Mouse (Mus musculus): ENCODE data around the gene Pigt. TPM values are rescaled to one million over a fixed set of nuclear protein-coding genes. Genes with fewer than 3 reads are reported as not detected.

Gene Pigt
- polyA plus RNA-seq, 1 experiment from 2014 or later, result 62.7 TPM

GRCm38 (mm10) chr2:164456864-164457300 lies 40.4 kb upstream of the Pigt start, which contains the start of gene Sys1:
Gene Sys1 (plus strand): TSS chr2:164456964.
- ATAC-seq, result no peak
- peak within 1 kb of the TSS; percentile 29; the same call in 1 of the 2 replicates for H3K9ac ChIP-seq
- WGBS, result 1% methylated on average over 7 of the region's 7 CpGs
- H3K4me3 ChIP-seq (replicated peaks), result peak within 1 kb of the TSS; percentile 7
- H3K9me3 ChIP-seq, result no peaks in the 10 kb centered on the region
- peaks cover 31% of the 10 kb centered on the region for H3K4me1 ChIP-seq (replicated peaks)
- H3K4me2 ChIP-seq (replicated peaks), result peak within 1 kb of the TSS; percentile 48
- H3K27ac ChIP-seq, result peak within 1 kb of the TSS; percentile 77
- no peaks in the 10 kb centered on the region for H3K27me3 ChIP-seq (replicated peaks)
- H3K36me3 ChIP-seq, result no peaks in the 10 kb centered on the region

- no peak overlapping the region for H3K9ac ChIP-seq
- H3K4me2 ChIP-seq (replicated peaks), result peak overlapping the region; percentile 39
- H3K27ac ChIP-seq, result peak overlapping the region; percentile 77
- no peaks in the 10 kb centered on the region for H3K27me3 ChIP-seq (replicated peaks)
- WGBS, result 41% methylated on average over 7 of the region's 7 CpGs
- no peaks in the 10 kb centered on the region for H3K36me3 ChIP-seq
- H3K4me1 ChIP-seq (replicated peaks), result peaks cover 27% of the 10 kb centered on the region
- no peaks in the 10 kb centered on the region for H3K9me3 ChIP-seq
- peak; percentile 69 for ATAC-seq
- H3K4me3 ChIP-seq (replicated peaks), result no peak overlapping the region
Observed at GRCm38 (mm10) chr2:164457942-164458341, 39.4 kb upstream of the Pigt start.

DNA sequence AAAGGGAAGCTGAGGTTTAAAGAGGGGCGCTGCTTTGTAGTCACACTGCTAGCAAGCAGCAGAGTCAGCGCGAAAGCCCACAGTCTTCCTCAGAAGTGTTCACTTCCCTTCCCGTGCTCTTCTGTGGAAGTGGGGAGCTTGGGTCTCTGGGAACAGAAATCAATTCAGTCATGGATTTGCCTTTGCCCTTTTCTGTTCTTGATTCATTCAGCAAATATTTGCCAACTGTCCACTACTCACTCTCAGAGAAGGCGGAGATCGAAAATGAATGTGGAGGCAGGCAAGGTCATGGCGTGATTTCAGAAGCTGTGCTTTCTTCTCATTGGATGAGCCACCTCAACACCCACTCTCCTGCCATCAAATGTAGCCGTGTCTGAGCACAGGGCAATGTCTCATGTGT lies 38.8 kb upstream of the Pigt start:
- H3K36me3 ChIP-seq, result peaks cover 4% of the 10 kb centered on the region; the same call in 1 of the 2 replicates
- H3K9me3 ChIP-seq, result no peaks in the 10 kb centered on the region
- H3K9ac ChIP-seq, result no peak overlapping the region
- H3K27me3 ChIP-seq (replicated peaks), result no peaks in the 10 kb centered on the region
- 0 out of 2 replicates have a peak overlapping the region, but pooled peaks have one; percentile 2 for H3K4me2 ChIP-seq (replicated peaks)
- peaks cover 27% of the 10 kb centered on the region for H3K4me1 ChIP-seq (replicated peaks)
- ATAC-seq, result no peak; the same call in 1 of the 2 replicates
- no peak overlapping the region for H3K4me3 ChIP-seq (replicated peaks)
- peak overlapping the region; percentile 42 for H3K27ac ChIP-seq
- WGBS, result 67% methylated on average over 8 of the region's 8 CpGs

- H3K4me2 ChIP-seq (replicated peaks), result peak within 1 kb of the TSS; percentile 65
- WGBS, result under 1% methylated on average over 79 of the region's 79 CpGs
- no peaks in the 10 kb centered on the region for H3K27me3 ChIP-seq (replicated peaks)
- peak within 1 kb of the TSS; percentile 63 for H3K9ac ChIP-seq
- H3K4me1 ChIP-seq (replicated peaks), result peaks cover 13% of the 10 kb centered on the region
- no peaks in the 10 kb centered on the region for H3K9me3 ChIP-seq
- peak; percentile 95 for ATAC-seq
- peak within 1 kb of the TSS; percentile 59 for H3K27ac ChIP-seq
- H3K36me3 ChIP-seq, result peaks cover 9% of the 10 kb centered on the region
- H3K4me3 ChIP-seq (replicated peaks), result peak within 1 kb of the TSS; percentile 88
Observed at GRCm38 (mm10) chr2:164460745-164461551, 36.4 kb upstream of the Pigt start, which contains the start of gene Gm20458. Gene Gm20458 (plus strand): TSS chr2:164460967.

DNA sequence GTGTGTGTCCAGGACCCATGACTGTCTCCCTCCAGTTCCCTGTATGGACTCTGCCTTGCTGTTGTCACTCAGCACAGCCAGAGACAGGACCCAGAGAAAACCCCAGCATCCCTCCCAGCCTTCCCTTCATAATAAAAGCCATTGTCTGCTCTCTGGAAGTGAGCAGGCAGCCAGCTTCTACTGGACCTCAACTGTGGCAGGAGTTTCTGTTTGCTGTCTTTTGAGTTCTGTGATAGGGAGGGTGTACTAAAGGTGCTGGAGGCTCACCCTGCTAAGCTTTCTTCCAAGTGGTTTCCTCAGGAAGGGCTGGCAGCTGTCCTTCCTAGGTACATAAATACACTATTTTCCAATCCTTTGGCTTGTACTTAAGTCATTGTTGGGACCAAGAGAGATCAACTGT lies 32.2 kb upstream of the Pigt start:
- no peak overlapping the region for H3K4me2 ChIP-seq (replicated peaks)
- H3K4me1 ChIP-seq (replicated peaks), result peaks cover 5% of the 10 kb centered on the region; the same call in 1 of the 2 replicates
- no peak overlapping the region for H3K9ac ChIP-seq
- H3K36me3 ChIP-seq, result peaks cover 9% of the 10 kb centered on the region
- no peak for ATAC-seq
- H3K27me3 ChIP-seq (replicated peaks), result no peaks in the 10 kb centered on the region
- H3K4me3 ChIP-seq (replicated peaks), result no peak overlapping the region
- H3K9me3 ChIP-seq, result no peaks in the 10 kb centered on the region
- no peak overlapping the region for H3K27ac ChIP-seq

- Histone ChIP-seq H3K9me3 (no peaks in the 10 kb centered on the region), H3K4me2 (replicated peaks) (no peak overlapping the region), H3K9ac (no peak overlapping the region), H3K4me3 (replicated peaks) (no peak overlapping the region), H3K36me3 (peaks cover 9% of the 10 kb centered on the region), H3K4me1 (replicated peaks) (peaks cover 3% of the 10 kb centered on the region; the same call in 1 of the 2 replicates), H3K27me3 (replicated peaks) (no peaks in the 10 kb centered on the region), H3K27ac (no peak overlapping the region)
- 78% methylated on average over 5 of the region's 5 CpGs for WGBS
- no peak for ATAC-seq
Observed at GRCm38 (mm10) chr2:164466787-164467186, 30.5 kb upstream of the Pigt start.

- 30% methylated on average over 10 of the region's 10 CpGs for WGBS
- H3K9me3 ChIP-seq, result no peaks in the 10 kb centered on the region
- no peaks in the 10 kb centered on the region for H3K27me3 ChIP-seq (replicated peaks)
- no peaks in the 10 kb centered on the region for H3K4me1 ChIP-seq (replicated peaks)
- H3K36me3 ChIP-seq, result no peaks in the 10 kb centered on the region
- no peak overlapping the region for H3K27ac ChIP-seq
- H3K4me2 ChIP-seq (replicated peaks), result no peak overlapping the region
- no peak overlapping the region for H3K4me3 ChIP-seq (replicated peaks)
- no peak overlapping the region for H3K9ac ChIP-seq
- no peak; the same call in 1 of the 2 replicates for ATAC-seq
Observed at GRCm38 (mm10) chr2:164470254-164470653, 27.1 kb upstream of the Pigt start.

GRCm38 (mm10) chr2:164473624-164474023 lies 23.7 kb upstream of the Pigt start, which contains the start of gene Trp53tg5:
Gene Trp53tg5 (minus strand): TSS chr2:164473724.
- ATAC-seq, result no peak
- 85% methylated on average over 6 of the region's 6 CpGs for WGBS
- no peaks in the 10 kb centered on the region for H3K36me3 ChIP-seq
- no peak within 1 kb of the TSS for H3K9ac ChIP-seq
- no peak within 1 kb of the TSS for H3K4me2 ChIP-seq (replicated peaks)
- H3K4me1 ChIP-seq (replicated peaks), result no peaks in the 10 kb centered on the region
- H3K4me3 ChIP-seq (replicated peaks), result no peak within 1 kb of the TSS
- no peaks in the 10 kb centered on the region for H3K9me3 ChIP-seq
- no peaks in the 10 kb centered on the region for H3K27me3 ChIP-seq (replicated peaks)
- no peak within 1 kb of the TSS for H3K27ac ChIP-seq

DNA sequence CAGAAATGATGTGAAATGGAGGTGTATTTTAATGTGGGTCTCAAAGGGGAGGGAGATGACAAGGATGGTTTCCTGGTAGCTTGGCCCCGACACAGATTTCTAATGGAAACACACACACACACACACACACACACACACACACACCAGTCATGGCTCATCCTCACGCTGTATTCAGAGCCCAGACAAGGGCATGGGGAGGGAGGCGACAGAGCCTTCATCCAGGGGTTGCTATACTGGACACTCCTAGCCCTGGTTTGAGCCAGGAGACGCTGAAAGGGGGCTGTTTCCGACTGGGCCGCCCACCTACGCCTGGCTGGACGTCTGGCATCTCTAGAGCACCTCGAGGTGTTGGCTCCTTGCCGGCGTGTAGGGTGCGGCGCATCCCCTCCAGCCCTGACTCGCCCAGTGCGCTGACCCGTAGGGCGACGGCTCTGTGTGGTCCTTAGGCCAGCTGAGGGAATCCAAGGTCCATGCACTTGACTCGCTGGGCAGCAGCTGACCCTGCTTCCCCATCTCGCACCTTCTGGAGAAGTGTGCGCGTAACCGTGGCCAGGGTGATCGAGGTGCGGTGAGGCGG lies 11.6 kb upstream of the Pigt start, which contains the start of gene Dbndd2:
Dbndd2 (plus strand) TSS at position 426 of the 577 bp plus-strand sequence.
- no peaks in the 10 kb centered on the region for H3K9me3 ChIP-seq
- peak within 1 kb of the TSS; percentile 90 for H3K4me3 ChIP-seq (replicated peaks)
- peaks cover 15% of the 10 kb centered on the region for H3K4me1 ChIP-seq (replicated peaks)
- ATAC-seq, result peak; percentile 70
- H3K27ac ChIP-seq, result peak within 1 kb of the TSS; percentile 36; the same call in 1 of the 2 replicates
- 1% methylated on average over 26 of the region's 26 CpGs for WGBS
- H3K27me3 ChIP-seq (replicated peaks), result peaks cover 5% of the 10 kb centered on the region
- peak within 1 kb of the TSS; percentile 100 for H3K4me2 ChIP-seq (replicated peaks)
- H3K36me3 ChIP-seq, result no peaks in the 10 kb centered on the region
- peak within 1 kb of the TSS; percentile 72 for H3K9ac ChIP-seq

- H3K9ac ChIP-seq, result peak overlapping the region; percentile 72
- H3K4me3 ChIP-seq (replicated peaks), result peak overlapping the region; percentile 90
- peak; percentile 83 for ATAC-seq
- H3K4me2 ChIP-seq (replicated peaks), result peak overlapping the region; percentile 100
- peaks cover 5% of the 10 kb centered on the region for H3K27me3 ChIP-seq (replicated peaks)
- WGBS, result under 1% methylated on average over 87 of the region's 90 CpGs
- H3K9me3 ChIP-seq, result no peaks in the 10 kb centered on the region
- H3K4me1 ChIP-seq (replicated peaks), result peaks cover 15% of the 10 kb centered on the region
- H3K27ac ChIP-seq, result peak overlapping the region; percentile 36; the same call in 1 of the 2 replicates
- H3K36me3 ChIP-seq, result no peaks in the 10 kb centered on the region
Observed at GRCm38 (mm10) chr2:164486258-164487114, 10.8 kb upstream of the Pigt start.

- Histone ChIP-seq H3K4me1 (replicated peaks) (peaks cover 15% of the 10 kb centered on the region), H3K9me3 (no peaks in the 10 kb centered on the region), H3K9ac (peak overlapping the region; percentile 72), H3K4me3 (replicated peaks) (peak overlapping the region; percentile 90), H3K36me3 (no peaks in the 10 kb centered on the region), H3K27ac (no peak overlapping the region), H3K27me3 (replicated peaks) (peaks cover 5% of the 10 kb centered on the region), H3K4me2 (replicated peaks) (peak overlapping the region; percentile 100)
- ATAC-seq, result peak; percentile 32; the same call in 1 of the 2 replicates
- WGBS, result 6% methylated on average over 11 of the region's 11 CpGs
Observed at GRCm38 (mm10) chr2:164487115-164487527, 10.2 kb upstream of the Pigt start.

All from intestine, embryonic 15.5 days (tissue).